Mouse (Mus musculus): ENCODE data around the gene Hsf2bp.

Gene Hsf2bp

GRCm38 (mm10) chr17:31982326-31983190 lies 53.6 kb downstream of the Hsf2bp start:
- DNase-seq (ENCODE audit: low spot score) = peak; percentile 8

- no peak for DNase-seq (ENCODE audit: low spot score)
Measured at GRCm38 (mm10) chr17:31979888-31980287, 56.3 kb downstream of the Hsf2bp start.

- no peak for DNase-seq (ENCODE audit: low spot score)
Measured at GRCm38 (mm10) chr17:31977131-31977530, 59.0 kb downstream of the Hsf2bp start.

- no peak for DNase-seq (ENCODE audit: low spot score)
Measured at GRCm38 (mm10) chr17:31976501-31976900, 59.6 kb downstream of the Hsf2bp start.

GRCm38 (mm10) chr17:31974694-31975093 lies 61.5 kb downstream of the Hsf2bp start:
- no peak for DNase-seq (ENCODE audit: low spot score)

- no peak for DNase-seq (ENCODE audit: low spot score)
Measured at GRCm38 (mm10) chr17:31973664-31974230, 62.4 kb downstream of the Hsf2bp start.

GRCm38 (mm10) chr17:31970890-31971289 lies 65.3 kb downstream of the Hsf2bp start:
- DNase-seq (ENCODE audit: low spot score) = no peak

- DNase-seq (ENCODE audit: low spot score) = no peak
Measured at GRCm38 (mm10) chr17:31968801-31969200, 67.3 kb downstream of the Hsf2bp start.

- no peak for DNase-seq (ENCODE audit: low spot score)
Measured at GRCm38 (mm10) chr17:31967311-31967710, 68.8 kb downstream of the Hsf2bp start.

- DNase-seq (ENCODE audit: low spot score) = no peak
Measured at GRCm38 (mm10) chr17:31966566-31966965, 69.6 kb downstream of the Hsf2bp start.

- no peak for DNase-seq (ENCODE audit: low spot score)
Measured at GRCm38 (mm10) chr17:31965623-31966022, 70.5 kb downstream of the Hsf2bp start.

- no peak for DNase-seq (ENCODE audit: low spot score)
Measured at GRCm38 (mm10) chr17:31962930-31963329, 73.2 kb downstream of the Hsf2bp start.

GRCm38 (mm10) chr17:31962281-31962680 lies 73.9 kb downstream of the Hsf2bp start:
- no peak for DNase-seq (ENCODE audit: low spot score)

- DNase-seq (ENCODE audit: low spot score) = no peak
Measured at GRCm38 (mm10) chr17:31954551-31955140, 81.5 kb downstream of the Hsf2bp start.

GRCm38 (mm10) chr17:31949076-31949475 lies 87.1 kb downstream of the Hsf2bp start:
- no peak for DNase-seq (ENCODE audit: low spot score)

- DNase-seq (ENCODE audit: low spot score) = no peak
Measured at GRCm38 (mm10) chr17:31946436-31946835, 89.7 kb downstream of the Hsf2bp start.

GRCm38 (mm10) chr17:31943881-31944539 lies 92.1 kb downstream of the Hsf2bp start:
- DNase-seq (ENCODE audit: low spot score) = no peak

GRCm38 (mm10) chr17:31941616-31942015 lies 94.5 kb downstream of the Hsf2bp start:
- no peak for DNase-seq (ENCODE audit: low spot score)

- no peak for DNase-seq (ENCODE audit: low spot score)
Measured at GRCm38 (mm10) chr17:31940607-31941006, 95.5 kb downstream of the Hsf2bp start.

- no peak for DNase-seq (ENCODE audit: low spot score)
Measured at GRCm38 (mm10) chr17:31939292-31940060, 96.7 kb downstream of the Hsf2bp start.

GRCm38 (mm10) chr17:31938539-31939260 lies 97.4 kb downstream of the Hsf2bp start:
- DNase-seq (ENCODE audit: low spot score) = no peak

All from ovary, postnatal 14 days (tissue).